Mouse (Mus musculus) kidney, embryonic 14.5 days (tissue): ENCODE measurements at regions not wholly inside any gene's neighbourhood (a gene's known extent, or its start where the extent isn't known, plus 50 kb on each side); places are given as distances from the start of the nearest gene placed in this dataset.
A peak's percentile ranks its signal among the peaks of the same experiment; 100 is the strongest.

ENCODE experiments used
- ATAC-seq: fragments of 200-750 bp; cut with Nextera tagmentation; 2 replicates; pipeline ENCODE4 v1.8.0; 2017; ENCODE audit warnings: moderate number of reproducible peaks, mild to moderate bottlenecking, moderate TSS enrichment, moderate library complexity; ENCODE audit not compliant: low FRiP score, low TSS enrichment
- H3K27ac ChIP-seq: fragments of 300-500 bp; sonication (generic); 2 replicates; pipeline ENCODE4 v1.5.1; 2014; ENCODE audit warnings: low read depth, mild to moderate bottlenecking, low read length, moderate library complexity, mixed read lengths
- H3K27me3 ChIP-seq: fragments of 300-500 bp; sonication (generic); 2 replicates; pipeline ENCODE4 v1.6.1; 2014; ENCODE audit warnings: mild to moderate bottlenecking, low read length; ENCODE audit not compliant: control insufficient read depth, insufficient read depth
- H3K36me3 ChIP-seq: fragments of 300-500 bp; sonication (generic); 2 replicates; pipeline ENCODE4 v1.6.1; 2014; ENCODE audit warnings: low read length, mixed read lengths; ENCODE audit not compliant: control insufficient read depth, insufficient read depth
- H3K4me1 ChIP-seq: fragments of 300-500 bp; sonication (generic); 2 replicates; pipeline ENCODE4 v1.6.1; 2014; ENCODE audit warnings: low read length, mixed read lengths; ENCODE audit not compliant: control insufficient read depth, insufficient read depth
- H3K4me2 ChIP-seq: fragments of 300-500 bp; sonication (generic); replicated peaks from 2 replicates; pipeline ENCODE4 v1.6.1; 2014; ENCODE audit warnings: low read depth, mild to moderate bottlenecking, low read length
- H3K4me3 ChIP-seq: fragments of 300-500 bp; sonication (generic); 2 replicates; pipeline ENCODE4 v1.5.1; 2014; ENCODE audit warnings: mild to moderate bottlenecking, low read length
- H3K9ac ChIP-seq: fragments of 300-500 bp; sonication (generic); 2 replicates; pipeline ENCODE4 v1.6.1; 2014; ENCODE audit warnings: low read depth, mild to moderate bottlenecking, low read length, moderate library complexity
- H3K9me3 ChIP-seq: fragments of 300-500 bp; sonication (generic); 2 replicates; pipeline ENCODE4 v1.6.1; 2016; ENCODE audit warnings: low read length; ENCODE audit not compliant: control insufficient read depth
- WGBS: fragments of 180-500 bp; shearing (Covaris S2); extraction: QIAGEN DNeasy Blood & Tissue Kit; methylation state at CpG from one replicate; pipeline ENCODE4 v1.1.7; 2014; 5-methylcytosine and 5-hydroxymethylcytosine counted together

DNA sequence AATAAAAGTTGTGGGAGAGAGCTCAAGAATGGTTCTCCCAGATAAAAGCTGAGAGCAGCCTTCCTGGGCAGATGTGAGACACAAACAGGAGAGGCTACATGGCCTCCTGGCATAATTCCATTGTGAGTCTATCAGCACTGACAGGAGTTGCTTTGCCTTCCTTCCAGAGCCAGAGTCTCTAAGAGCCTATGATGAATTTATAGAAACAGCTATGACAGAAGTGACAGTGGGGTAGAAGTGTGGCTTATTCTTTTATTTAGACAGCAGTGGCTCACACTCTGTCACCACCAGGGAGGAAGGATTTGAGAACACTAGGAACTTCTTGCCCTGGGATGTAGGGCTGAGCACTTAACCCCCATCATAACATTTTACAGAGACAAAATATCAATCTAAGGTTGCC, 592.2 kb upstream of the Klf4 start:
- H3K27me3 ChIP-seq, result no peaks in the 10 kb centered on the region
- H3K27ac ChIP-seq, result no peak overlapping the region
- no peaks in the 10 kb centered on the region for H3K9me3 ChIP-seq
- H3K4me1 ChIP-seq, result no peaks in the 10 kb centered on the region
- H3K9ac ChIP-seq, result no peak overlapping the region
- no peaks in the 10 kb centered on the region for H3K36me3 ChIP-seq
- H3K4me3 ChIP-seq, result no peak overlapping the region
- H3K4me2 ChIP-seq, result no peak overlapping the region
- ATAC-seq, result no peak

DNA sequence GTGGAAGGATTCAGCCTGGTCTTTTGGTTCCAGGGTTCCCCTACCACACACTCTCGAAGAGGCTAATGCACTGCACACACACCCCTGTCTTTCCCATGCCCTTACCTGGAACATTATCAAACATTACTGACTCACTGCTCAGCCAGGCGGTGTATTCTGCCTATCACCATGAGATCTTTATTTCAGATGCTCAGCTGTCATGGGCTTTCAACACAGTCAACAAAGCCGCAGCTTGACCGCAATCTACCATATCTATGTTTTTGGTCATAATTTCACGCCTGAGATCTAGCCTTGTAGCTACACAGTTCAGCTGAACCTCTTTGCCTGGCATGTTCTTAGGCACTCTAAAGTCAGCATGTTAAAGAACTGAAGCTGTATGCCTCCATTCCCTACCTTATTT, 589.9 kb upstream of the Klf4 start:
- no peak overlapping the region for H3K9ac ChIP-seq
- 91% methylated on average over 5 of the region's 5 CpGs for WGBS
- H3K9me3 ChIP-seq, result no peaks in the 10 kb centered on the region
- no peak overlapping the region for H3K4me2 ChIP-seq
- no peak for ATAC-seq
- no peaks in the 10 kb centered on the region for H3K4me1 ChIP-seq
- H3K36me3 ChIP-seq, result no peaks in the 10 kb centered on the region
- no peaks in the 10 kb centered on the region for H3K27me3 ChIP-seq
- no peak overlapping the region for H3K4me3 ChIP-seq
- H3K27ac ChIP-seq, result no peak overlapping the region

DNA sequence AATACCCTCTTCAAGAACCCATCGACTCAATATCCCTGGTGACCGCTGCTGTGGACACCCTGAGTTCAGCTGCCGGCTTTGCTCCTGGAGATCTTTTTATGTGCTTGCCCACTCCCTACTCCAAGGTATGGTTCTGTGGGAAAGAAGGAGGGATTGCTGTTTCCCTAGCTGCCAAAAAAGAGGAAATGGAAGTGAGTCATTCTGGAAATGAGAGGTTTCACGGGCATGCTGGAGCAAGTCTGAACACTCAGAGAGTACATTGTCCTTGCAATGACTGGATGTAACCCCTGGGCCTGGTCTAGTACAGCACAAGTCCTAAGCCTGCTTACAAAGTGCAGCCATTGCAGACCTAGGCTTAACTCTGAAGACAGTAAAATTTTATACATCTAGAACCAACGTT, 589.4 kb upstream of the Klf4 start:
- H3K4me2 ChIP-seq, result no peak overlapping the region

DNA sequence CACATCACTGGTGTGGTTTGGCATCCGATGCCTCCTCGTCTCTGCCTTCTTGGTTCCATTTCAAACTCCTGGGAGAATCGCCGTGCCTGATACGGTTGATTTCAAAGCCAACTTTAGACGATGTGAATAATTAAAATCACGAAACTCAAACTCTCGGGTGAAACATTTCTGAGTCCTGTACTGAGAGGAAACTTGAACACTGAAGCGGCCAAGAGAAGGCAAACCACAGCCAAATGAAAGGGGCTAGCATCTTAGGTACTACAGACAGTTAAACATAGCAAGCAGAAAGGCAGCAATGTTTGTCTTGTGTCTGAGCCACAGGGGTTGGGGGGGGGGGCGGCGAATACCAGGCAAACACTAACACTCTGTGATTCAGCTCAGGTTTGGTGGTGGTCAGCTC, 588.1 kb upstream of the Klf4 start:
- no peak for ATAC-seq
- H3K4me3 ChIP-seq, result no peak overlapping the region
- no peaks in the 10 kb centered on the region for H3K27me3 ChIP-seq
- H3K9me3 ChIP-seq, result no peaks in the 10 kb centered on the region
- H3K9ac ChIP-seq, result no peak overlapping the region
- no peak overlapping the region for H3K27ac ChIP-seq
- no peaks in the 10 kb centered on the region for H3K36me3 ChIP-seq
- no peaks in the 10 kb centered on the region for H3K4me1 ChIP-seq
- no peak overlapping the region for H3K4me2 ChIP-seq
- WGBS, result 80% methylated on average over 11 of the region's 11 CpGs

More for the DNA sequence above, 589.4 kb upstream of the Klf4 start:
- Histone ChIP-seq H3K9ac (no peak overlapping the region), H3K27me3 (no peaks in the 10 kb centered on the region), H3K9me3 (no peaks in the 10 kb centered on the region), H3K36me3 (no peaks in the 10 kb centered on the region), H3K4me1 (no peaks in the 10 kb centered on the region), H3K27ac (no peak overlapping the region), H3K4me3 (no peak overlapping the region)
- ATAC-seq, result no peak
- 91% methylated on average over 5 of the region's 5 CpGs for WGBS

DNA sequence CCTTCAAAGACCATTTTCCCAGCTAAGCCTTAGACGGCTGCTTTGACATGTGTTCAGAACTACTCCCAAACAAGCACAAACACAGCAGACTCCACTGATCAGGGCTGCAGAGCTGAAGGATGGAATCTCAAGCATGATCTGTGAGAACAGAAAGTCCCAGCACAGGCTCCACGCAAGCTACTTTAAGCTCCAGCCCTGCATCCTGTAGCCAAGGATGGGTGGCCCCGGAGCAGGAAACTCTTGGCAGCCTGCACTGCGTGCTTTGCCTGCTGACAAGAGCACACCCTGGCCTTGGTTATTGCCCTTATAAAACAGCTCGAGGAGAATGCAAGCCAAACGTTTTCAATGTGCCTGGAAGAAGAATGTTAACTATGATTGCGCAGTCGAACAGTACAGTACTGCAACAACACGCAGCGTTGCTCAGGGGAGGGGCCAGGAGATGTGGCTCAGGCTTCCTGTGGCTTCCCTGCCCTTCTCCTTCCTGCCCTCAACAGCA, 581.5 kb upstream of the Klf4 start:
- peak overlapping the region; percentile 28; the same call in 1 of the 2 replicates for H3K9ac ChIP-seq
- peak overlapping the region; percentile 39 for H3K4me2 ChIP-seq
- no peaks in the 10 kb centered on the region for H3K9me3 ChIP-seq
- peak overlapping the region; percentile 77 for H3K27ac ChIP-seq
- 9% methylated on average over 10 of the region's 10 CpGs for WGBS
- H3K36me3 ChIP-seq, result no peaks in the 10 kb centered on the region
- peak overlapping the region; percentile 12 for H3K4me3 ChIP-seq
- peaks cover 9% of the 10 kb centered on the region for H3K4me1 ChIP-seq
- peak; percentile 86 for ATAC-seq
- no peaks in the 10 kb centered on the region for H3K27me3 ChIP-seq

DNA sequence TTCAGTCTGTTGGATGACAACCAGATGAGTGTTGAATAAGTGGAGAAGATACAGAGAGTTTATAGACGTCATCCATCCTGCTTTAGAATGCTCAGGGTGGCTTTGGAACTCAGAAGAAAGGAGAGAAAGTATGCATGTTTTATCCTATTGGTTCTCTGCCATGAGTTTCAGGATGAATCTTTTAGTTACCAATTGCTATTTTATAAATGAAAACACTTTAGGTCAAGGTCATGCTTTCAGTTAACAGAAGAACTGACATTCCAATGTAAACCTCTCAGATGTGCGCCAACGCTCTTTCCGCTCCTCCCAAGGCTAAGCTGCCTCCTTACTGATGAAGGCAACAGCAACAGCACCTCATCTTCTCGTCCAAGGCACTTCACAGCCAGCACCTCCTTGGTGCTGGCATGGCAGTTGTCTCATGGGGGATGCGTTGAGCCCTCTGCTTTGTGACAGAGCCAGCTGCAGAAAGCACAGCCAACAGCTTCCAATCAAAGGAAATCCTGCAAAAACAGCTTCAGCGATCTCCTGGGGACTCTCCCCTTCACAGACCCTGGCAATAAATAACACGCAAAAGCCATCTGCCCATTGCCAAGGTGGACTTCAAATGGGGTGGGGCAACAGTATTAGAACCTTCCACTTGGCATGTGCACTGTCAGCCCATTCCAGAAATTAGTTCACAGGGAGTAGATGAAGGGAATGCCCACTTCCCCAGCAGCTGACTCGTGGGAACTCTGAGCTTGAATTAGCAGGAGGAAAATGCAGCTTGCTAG, 580.9 kb upstream of the Klf4 start:
- Histone ChIP-seq H3K4me1 (peaks cover 9% of the 10 kb centered on the region), H3K9me3 (no peaks in the 10 kb centered on the region), H3K9ac (peak overlapping the region; percentile 28; the same call in 1 of the 2 replicates), H3K4me2 (peak overlapping the region; percentile 39), H3K27me3 (no peaks in the 10 kb centered on the region), H3K27ac (peak overlapping the region; percentile 77), H3K4me3 (0 out of 2 replicates have a peak overlapping the region, but pooled peaks have one; percentile 12), H3K36me3 (no peaks in the 10 kb centered on the region)
- peak; percentile 16; the same call in 1 of the 2 replicates for ATAC-seq
- 45% methylated on average over 9 of the region's 9 CpGs for WGBS

DNA sequence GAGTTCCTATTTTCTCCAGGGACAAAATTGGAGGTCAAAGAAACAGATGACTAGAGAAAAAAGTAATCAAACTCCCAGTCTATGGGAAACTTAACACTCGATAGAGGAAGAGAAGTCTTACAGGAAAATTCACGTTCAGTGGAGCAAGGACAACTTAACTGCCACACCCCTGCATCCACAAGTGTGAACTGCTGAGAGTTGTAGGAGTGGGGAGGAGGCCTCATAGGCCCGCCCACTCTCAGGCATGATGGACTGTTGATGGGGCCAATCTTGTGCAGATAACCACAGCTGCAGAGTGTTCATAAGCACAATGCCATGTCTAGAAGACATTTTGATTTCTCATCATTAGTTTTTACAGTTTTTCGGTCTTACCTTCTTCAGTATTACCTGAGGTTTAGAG, 574.7 kb upstream of the Klf4 start:
- Histone ChIP-seq H3K27ac (no peak overlapping the region), H3K27me3 (no peaks in the 10 kb centered on the region), H3K9me3 (no peaks in the 10 kb centered on the region), H3K9ac (no peak overlapping the region), H3K36me3 (no peaks in the 10 kb centered on the region), H3K4me2 (no peak overlapping the region), H3K4me3 (no peak overlapping the region), H3K4me1 (no peaks in the 10 kb centered on the region)
- WGBS, result 53% methylated on average over 4 of the region's 4 CpGs
- ATAC-seq, result peak; percentile 55; the same call in 1 of the 2 replicates

DNA sequence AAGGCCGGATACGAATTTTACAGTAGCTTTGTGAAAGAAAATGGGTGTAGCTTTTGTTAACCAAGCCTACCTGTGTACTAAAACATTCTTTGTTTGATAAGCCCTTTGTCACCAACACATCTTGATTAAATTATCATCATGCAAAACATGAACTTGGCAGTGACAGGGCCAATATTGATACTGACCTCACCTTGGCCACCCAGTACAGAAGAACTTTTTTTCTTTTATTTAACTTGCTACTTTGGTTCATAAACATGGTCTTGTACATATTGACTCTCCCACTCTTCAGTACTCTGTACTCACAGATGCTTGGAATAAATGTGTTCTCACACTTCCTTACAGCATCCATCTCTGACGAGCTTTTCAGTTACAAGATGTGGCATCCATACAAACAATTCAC, 570.0 kb upstream of the Klf4 start:
- ATAC-seq, result no peak
- 87% methylated on average over 3 of the region's 3 CpGs for WGBS
- H3K4me2 ChIP-seq, result no peak overlapping the region
- H3K9ac ChIP-seq, result no peak overlapping the region
- no peaks in the 10 kb centered on the region for H3K27me3 ChIP-seq
- no peak overlapping the region for H3K4me3 ChIP-seq
- H3K4me1 ChIP-seq, result no peaks in the 10 kb centered on the region
- no peak overlapping the region for H3K27ac ChIP-seq
- H3K9me3 ChIP-seq, result no peaks in the 10 kb centered on the region
- no peaks in the 10 kb centered on the region for H3K36me3 ChIP-seq

DNA sequence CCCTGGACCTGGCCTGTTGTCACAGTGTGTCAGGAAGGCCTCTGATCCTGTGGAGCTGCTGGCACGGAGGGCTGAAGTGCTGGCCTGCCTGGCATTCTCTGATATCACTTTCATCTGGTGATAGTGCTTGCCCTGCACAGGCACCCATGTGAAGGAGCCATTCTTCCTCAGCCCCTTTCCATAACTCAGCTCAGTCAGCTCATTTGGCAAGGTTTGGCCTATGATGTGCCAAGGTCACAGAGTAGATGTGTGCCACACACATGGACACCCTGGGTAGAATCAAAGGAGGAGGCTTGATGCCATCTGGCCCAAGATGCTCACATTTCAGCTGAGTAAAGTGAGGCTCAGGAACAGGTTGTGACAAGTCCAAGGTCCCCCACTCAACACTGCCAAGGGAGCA, 558.5 kb upstream of the Klf4 start:
- Histone ChIP-seq H3K27me3 (no peaks in the 10 kb centered on the region), H3K9ac (no peak overlapping the region), H3K36me3 (no peaks in the 10 kb centered on the region), H3K9me3 (no peaks in the 10 kb centered on the region), H3K4me3 (no peak overlapping the region), H3K27ac (no peak overlapping the region), H3K4me1 (no peaks in the 10 kb centered on the region), H3K4me2 (no peak overlapping the region)
- ATAC-seq, result no peak
- WGBS, result 73% methylated on average over 1 of the region's 1 CpGs
